Mouse (Mus musculus): Measurements from ENCODE around the gene Crnkl1.

Gene Crnkl1

GRCm38 (mm10) chr2:145874879-145875482, 59.8 kb downstream of the Crnkl1 start:
- DNase-seq (ENCODE audit: low spot score in 2 of 2): no peak

- DNase-seq (ENCODE audit: low spot score in 2 of 2): no peak
Measured at GRCm38 (mm10) chr2:145873953-145874352, 60.9 kb downstream of the Crnkl1 start.

GRCm38 (mm10) chr2:145872099-145872498, 62.7 kb downstream of the Crnkl1 start:
- no peak for DNase-seq (ENCODE audit: low spot score in 2 of 2)

- no peak for DNase-seq (ENCODE audit: low spot score in 2 of 2)
Measured at GRCm38 (mm10) chr2:145871308-145871707, 63.5 kb downstream of the Crnkl1 start.
